Mouse (Mus musculus) hindlimb bud, embryonic 11.5 days (tissue): ENCODE measurements around the gene Vav3.

Experiments
- DNase-seq: peaks from one replicate; pipeline ENCODE4 v3.0.0-alpha.2; 2012; ENCODE audit warnings: low read depth, low spot score; ENCODE audit errors: extremely low spot score

Vav3 gene

DNA sequence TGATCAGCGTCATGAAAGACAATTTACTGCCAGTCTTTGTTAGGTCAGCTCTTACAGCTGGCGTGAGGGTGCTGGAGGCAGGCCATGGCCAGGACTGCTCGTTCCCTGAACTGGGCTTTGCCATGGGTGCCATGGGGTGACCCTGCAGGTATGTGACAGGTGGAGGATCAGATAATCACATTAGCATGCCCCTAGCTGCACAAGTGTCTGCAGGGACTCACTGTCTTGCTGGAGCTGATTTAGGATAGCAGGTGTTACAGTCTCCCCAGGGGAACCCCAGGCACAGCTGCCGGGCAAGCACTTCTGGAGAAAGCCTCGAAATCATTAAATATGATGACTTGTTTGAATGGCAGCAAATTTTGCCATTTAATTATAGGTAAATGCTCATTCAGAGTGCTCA lies 156.0 kb downstream of the Vav3 start:
- DNase-seq: no peak

DNA sequence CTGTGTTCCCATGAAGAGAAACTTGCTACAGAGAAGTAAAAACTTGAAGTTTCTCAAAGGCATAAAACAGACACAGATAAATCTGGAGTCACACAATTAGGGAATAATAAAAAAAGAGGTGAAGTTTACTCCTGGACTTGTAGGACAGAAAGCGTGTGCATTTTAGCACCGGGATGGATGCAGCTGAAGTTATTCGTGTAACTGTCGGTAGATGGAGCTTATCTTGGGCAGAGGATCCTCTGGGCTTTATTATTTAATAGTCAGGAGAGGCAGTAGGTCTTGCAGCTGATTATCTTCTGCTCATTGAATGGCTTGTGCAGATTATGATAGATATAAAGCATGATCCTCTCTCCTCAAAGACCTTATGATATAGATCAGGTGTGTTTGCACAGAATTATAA lies 156.6 kb downstream of the Vav3 start:
- DNase-seq: no peak

DNA sequence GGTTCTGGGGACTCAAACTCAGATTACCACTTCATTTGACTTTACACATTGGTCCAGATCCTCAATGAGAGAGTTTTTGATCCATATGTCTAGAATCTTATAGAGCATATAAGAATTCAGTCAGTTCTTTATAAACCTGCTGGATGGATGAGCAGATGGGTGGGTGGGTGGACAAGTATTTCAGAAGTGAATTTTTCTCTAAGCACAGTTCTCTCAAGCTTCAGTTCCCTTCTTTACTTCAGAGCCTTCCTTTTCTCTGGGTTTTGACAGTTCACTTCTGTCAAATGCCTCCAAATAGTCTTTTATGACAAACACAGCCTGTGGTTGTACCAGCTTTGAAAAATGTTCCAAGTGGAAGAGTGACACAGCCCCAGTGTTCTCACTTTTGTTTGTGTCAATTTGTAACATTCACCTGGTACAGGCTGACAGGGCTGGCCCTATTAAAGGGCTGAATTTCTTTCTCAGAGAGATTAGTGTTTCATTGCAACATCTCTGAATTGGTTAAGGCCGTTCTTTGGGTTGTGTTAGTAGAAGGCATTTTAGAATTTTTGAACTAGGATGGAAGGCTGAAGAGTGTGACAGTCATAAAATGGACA lies 159.5 kb downstream of the Vav3 start:
- no peak for DNase-seq

DNA sequence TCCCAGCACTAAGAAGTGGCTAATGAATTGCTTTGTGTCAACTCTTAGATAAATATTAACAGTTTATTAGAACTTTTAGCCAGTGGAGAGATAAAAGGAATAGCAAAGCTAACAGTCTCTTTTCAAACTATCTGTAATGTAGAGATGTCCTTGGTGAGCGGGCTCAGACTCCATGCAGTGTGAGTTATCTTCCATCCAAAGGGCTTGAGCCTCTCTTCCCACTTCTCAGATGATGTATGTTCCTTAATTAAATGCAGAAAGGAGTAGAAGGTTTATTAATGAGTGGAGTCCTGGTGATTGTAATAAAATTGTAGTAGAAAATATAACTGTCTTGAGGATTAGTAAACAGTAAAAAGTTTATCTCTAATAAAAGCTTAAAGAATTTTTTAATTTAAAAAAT lies 169.3 kb downstream of the Vav3 start:
- no peak for DNase-seq

DNA sequence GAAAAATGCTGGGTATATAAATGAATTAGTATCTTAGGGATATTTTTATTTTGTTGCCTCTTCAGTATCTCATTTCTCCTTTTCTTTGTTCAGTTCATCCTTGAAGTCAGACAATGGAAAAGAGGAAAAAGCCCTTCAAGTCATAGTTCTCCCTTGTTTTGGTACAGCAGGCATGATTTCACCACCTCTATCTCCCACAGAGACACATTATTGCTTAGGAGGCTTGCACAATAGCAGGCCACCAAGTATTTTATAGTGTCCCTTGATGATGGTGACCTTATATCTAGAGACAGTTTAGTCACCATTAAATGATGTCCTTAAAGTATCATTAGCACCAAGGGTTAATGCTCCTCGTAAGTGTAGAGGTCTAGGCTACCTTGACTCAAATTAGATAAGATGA lies 171.4 kb downstream of the Vav3 start:
- DNase-seq: no peak

DNA sequence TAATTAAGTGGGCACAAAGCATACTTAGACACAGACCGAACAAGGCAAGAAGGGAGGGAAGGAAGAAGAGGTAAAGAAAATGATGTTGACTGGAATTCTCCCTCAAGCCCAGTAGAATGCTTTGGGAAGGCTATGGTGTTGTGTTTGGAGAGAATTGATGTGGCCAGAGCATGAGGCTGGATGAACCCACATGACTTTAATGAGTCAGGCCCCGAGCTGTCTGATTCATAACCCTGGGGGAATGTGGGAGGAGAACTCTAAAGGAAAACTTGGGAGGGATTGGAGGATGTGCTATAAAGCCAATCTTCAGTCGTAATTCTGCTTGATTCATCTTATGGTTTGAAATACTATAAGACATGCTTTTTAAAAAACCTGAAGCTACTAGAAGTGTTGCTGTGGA lies 175.0 kb downstream of the Vav3 start:
- no peak for DNase-seq

DNA sequence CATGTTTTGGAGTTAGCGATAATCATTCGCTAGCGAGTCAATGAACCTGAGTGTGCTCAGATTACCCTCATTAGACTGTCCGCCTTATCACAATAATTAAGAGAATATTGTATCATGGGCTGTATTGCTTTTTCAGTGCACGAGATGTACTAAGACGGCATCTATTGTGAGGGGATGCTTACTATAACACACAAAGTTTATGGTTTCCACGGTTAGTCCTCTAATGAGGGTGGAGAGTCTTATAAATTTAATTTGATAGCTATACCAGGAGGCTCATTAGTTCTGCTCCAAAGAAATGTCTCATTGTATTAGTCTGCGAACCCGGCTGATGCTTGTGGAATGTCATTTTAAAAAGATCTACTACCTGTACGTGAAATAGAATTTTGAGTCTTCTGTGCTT lies 175.9 kb downstream of the Vav3 start:
- no peak for DNase-seq

DNA sequence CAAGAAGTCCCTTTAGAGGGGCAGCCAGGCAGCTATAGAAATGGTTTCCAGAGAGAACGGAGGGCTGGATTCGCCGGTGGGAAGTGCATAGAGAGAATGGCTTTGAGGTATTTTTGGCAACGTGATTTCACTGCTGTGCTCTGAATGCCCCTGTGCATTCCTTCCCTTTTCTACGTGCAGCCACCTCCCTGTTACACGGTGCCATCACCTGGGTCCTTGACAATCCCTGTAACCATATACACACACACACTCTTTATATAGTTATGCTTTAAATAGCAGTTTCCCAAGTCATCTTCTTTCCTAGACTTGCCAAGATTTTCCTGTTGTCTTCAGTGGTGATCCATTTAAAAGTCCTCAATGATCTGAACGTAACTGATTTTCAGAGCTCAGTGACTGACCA lies 181.7 kb downstream of the Vav3 start:
- DNase-seq: no peak

DNA sequence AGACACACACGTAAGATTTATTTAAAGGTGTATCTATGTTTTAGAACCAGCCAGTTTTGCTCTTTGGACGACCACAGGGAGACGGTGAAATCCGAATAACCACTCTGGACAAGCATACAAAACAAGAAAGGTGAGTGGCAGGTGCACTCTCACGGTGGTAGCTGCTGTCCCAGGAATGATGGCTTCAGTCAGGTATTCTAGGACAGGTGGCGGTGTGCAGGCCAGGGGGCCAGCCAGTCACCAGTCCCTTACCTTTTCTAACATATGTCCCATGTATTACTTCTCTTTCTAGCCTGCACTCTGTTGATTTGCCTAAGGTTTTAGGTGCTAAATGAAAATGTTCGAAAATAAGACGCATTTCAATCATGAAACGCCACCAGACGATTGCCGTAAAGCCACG lies 185.4 kb downstream of the Vav3 start:
- DNase-seq: no peak

DNA sequence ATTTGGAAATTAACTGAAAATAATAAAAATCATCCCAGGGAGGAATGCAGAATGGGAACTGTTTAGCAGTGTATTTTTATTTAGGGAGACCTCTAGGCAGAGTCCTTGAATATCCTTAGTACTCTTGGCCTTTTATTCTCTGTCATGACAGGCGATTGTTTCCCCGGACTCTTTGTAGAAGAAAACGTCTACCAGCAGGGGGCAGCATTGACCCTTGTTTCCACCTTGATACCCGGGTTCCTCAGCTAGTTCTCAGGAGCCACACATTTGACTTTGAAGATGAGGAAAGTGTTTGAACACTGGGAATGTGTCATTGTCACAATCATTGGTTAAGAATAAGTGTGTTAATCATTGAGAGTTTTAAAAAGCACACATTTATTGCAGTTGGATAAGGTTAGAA lies 185.8 kb downstream of the Vav3 start:
- DNase-seq: peak; percentile 76

DNA sequence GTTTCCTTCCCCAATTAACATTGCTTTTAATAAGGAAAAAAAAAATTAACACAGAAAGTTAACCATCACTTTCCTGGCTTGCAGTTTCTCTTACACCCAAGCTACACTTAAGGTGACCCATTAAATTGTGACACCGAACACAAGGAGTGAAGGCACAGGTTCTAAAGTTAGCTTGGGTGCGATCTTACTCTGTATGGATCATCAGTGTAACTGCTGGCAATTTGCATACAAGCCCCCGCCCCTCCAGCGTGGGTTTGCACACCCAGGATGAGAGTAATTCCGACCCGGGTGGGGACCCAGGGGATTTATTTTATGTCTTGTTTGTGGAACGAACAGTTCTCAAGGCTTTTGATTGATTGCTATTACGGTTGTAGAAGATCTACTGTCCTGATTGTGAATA lies 186.2 kb downstream of the Vav3 start:
- no peak for DNase-seq

DNA sequence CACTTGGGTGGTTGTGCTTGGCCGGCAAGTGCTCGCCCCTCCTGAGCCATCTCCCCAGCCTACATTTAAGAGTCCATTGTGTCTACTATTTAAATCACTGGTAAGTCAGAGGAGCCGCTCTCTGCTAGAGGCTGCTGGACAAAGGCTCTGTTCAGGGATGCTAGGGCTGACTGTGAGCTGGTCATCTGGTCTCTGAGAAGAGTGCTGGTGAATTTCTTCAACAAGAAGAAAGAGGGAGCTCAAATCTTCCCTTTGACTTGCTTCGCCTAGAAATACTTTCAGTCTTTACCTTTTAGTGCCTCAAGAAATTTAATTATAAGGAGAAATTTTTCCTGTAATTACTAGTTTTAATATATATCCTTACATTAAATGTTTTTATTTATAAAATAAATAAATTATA lies 188.2 kb downstream of the Vav3 start:
- no peak for DNase-seq

DNA sequence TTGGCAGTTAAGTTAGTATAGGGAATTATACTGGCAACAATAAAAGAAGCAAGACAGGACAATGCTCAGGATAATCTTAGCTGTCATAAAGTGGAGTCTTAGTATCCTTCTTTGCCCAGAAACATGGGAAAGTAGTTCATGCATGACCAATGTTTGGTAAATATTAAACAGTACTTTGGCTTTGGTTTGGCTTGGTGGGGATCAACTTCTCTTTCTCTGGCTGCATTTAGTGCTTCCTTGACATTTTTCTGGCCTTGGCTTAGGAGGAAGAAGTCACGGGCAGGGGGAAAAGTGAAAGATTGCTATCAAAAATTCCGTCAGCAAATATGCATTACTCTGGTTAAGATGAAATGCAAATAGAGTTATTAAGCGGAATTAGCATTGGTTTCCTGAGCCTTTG lies 197.2 kb downstream of the Vav3 start:
- DNase-seq: no peak

DNA sequence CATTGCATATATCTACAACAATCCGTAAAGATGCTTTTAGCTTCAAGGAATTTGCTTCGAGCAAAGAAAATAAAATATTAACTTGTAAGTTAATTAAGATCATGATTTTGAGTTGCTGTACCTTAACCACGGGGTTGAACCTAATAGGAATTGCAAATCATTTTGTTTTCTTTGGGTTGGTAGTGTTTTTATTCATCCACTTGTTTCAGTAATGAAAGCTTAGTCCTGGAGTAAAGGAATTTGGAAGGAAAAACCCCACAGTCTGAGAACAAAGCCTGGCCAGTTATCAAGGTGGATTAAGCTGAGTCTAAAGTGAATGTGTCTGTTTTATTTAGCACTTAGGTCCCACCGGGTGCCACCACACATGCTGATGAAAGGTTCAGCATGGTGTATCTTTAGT lies 199.6 kb downstream of the Vav3 start:
- DNase-seq: no peak

DNA sequence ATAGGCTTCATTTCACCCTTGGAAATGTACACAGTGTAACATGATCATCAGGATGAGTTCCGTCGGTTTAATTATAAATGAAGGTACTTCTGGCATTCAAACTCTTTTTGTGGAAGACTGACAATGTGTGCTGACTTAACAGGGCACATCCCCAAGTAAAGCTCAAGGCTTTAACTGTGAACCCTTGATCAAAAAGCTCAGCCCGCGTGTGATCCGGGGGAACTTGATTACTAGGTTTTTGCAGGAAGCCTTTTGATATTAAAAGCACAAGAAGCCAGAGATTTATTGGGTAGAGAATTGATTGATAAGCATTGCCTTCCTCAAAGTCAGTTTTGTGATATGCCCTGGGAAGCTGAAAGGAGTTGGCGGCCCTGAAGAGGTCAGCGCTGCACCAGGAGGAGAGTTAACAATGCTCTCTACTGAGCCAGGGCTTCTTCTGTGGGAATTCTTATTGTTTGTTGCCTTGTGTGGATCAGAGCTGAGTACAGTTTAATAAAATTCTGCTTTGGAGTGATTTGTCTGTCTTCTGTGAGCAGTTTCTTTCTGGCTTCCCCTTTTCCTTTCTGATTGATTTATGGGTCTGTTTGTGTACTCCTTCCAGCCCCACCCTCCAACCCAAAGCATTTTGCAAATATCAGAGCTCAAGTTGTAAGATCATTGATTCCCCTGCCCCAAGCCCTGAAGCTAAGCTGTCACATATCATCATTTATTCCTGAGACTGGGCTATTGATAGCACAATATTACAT lies 204.2 kb downstream of the Vav3 start:
- no peak for DNase-seq

DNA sequence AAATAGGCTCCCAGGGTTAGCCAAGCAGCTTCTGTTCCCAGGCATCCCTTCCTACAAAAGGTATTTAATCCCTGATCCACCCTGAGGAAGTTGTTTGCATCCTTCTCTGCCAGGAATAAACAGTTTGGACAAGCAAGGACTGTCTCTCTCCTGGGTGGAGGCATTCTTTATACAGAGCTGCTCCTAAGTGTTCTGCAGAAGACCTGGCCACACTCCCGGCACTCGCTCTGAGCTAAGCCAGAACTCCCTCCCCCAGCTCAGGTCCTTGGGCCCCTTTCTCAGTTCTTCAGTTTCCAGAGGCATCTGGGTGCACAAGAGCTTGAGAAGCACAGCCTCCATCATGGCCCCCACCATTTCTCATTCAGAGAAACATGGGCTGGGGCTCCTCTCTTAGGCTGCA lies 216.9 kb downstream of the Vav3 start:
- no peak for DNase-seq

DNA sequence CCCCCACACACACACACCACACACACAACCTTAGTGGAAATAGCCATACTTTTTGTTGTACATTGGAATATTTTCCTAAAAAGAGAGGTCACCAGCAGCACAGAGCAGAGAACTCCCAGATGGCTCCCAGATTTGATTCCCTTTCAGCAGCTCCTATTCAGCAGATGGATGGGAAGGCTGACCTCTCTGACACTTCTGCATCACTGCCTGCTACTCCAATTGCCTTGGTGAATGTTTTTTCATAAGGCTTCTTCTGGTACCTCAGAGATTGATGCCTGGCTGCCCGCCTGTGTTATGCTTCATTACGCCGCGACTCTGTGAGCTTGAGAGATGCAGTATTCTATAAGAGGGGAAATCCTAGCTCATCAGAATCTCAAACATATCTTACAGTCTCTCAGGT lies 220.8 kb downstream of the Vav3 start:
- DNase-seq: no peak

DNA sequence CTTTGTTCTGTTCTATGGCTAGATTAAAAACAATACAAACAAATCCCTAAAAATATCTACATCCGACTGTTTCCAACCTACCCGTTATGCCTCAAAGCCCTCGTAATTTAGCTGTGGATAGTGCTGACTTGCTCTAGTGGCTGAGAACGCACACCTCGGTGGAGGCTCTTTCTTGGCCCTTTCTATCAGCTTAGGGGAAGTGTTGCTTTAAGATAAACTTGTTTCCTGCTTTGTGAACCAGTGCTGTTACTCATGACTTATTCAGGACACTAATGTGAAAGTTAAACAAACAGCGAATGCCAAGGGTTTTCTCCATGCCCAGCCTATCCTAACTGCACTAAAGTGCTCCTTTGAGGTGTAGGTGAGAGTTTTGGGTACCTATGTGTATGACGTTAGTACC lies 221.3 kb downstream of the Vav3 start:
- DNase-seq: no peak

DNA sequence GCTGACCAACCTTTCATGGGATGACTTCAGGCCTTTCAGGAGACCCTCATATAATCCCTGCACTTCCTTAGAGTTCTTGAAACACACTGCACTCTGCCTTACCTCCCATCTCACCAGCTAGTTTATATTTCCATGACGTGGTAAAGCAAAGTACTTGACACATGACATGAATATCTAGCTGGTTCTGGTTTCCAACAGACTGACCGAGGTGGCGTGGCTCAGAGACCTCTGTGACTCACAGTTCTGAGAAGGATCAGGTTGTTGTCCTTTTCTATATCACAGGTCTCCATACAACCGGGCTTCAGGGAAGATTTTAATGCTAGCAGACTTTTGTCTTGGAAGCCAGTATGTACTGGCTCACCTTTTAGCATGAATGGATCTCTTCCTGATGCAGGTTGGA lies 221.8 kb downstream of the Vav3 start:
- DNase-seq: no peak

DNA sequence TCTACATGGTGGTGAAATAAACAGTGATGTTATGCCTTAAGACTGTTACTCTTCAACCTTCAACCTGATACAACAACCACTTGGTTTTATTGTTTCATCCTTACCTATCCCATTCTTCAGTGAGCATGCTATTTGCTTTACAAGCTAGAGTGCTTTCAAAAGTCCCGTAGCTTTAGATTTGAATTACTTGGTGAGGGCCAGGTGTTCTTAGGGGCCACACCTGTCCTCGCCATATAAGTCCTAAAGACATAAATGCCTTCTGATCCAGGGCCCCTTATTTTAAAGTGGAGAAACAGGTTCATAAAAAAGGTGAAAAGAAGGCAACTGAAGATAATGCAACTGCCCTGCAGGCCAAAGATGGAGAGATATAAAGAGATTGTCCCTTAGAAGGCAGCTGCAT lies 224.0 kb downstream of the Vav3 start:
- no peak for DNase-seq

DNA sequence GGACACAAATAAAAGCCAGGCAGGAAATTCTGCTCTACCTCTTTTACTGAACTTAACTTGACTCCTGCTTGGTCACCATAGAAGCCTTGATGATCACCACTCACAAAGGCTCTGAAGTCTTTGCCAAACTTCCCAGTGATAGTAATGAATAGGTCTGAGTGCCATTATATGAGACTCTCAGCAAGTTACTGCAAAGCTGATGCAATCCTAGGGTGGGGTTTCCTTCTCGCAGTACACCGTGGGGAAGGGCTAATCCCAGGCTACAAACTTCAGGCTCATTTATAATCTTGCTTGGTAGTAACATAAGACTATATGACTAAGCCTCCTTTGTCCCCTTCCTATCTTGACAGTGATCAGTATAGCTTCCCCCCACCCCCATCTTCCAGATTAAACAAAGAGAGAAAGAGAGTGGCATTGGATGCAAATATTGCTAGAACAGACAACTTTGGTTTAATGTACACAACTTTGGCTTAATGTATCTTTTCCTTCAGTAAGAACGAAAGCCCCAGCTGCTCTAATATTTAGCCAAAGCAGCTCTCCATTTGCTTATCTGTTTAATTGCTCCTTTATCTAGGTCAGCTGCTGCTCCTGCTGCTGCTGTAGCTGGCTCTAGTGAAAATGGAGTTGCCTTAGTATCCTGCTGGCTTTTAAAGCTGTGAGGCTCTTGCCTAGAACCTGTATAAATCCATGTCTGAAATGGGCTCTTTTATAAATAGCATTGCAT lies 228.3 kb downstream of the Vav3 start:
- no peak for DNase-seq

DNA sequence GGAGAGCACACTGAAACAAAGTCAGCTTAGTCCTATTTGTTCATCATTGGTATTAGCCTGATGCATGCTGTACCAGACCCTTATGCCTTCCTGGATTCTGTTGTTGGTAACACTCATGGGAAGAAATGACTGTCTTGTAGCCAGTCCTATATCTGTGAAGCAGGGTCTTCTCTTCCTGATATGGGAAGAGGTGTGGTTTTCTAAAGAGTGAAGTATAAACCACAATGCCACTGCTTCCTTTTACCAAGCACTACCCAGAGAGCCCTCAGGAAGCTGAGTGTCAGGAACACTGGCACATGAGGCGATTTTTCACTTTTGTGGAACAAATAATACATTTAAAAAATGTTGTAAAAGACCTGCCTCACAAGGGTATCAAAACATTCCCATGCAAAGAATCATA lies 231.0 kb downstream of the Vav3 start:
- DNase-seq: no peak

DNA sequence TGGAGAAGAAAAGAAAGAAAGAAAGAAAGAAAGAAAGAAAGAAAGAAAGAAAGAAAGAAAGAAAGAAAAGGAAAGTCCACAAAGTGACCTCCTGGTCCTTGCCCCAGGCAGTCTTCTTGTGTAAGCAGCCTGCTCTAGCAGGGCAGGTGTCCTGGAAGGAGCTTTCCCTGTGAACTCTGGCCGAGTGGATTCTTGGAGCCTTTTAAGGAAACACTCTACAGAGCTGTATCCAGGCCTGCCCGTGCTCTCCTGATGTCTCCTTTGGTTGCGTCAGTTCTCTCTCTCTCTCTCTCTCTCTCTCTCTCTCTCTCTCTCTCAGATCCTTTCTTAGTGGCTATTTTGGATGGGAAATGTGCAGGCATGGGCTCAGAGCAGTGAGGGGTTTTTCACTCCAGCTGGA lies 232.4 kb downstream of the Vav3 start:
- DNase-seq: no peak
